Mouse (Mus musculus) intestine, embryonic 14.5 days (tissue): ENCODE measurements around the gene Gnao1. TPM values are rescaled to one million over a fixed set of nuclear protein-coding genes. Genes with fewer than 3 reads are reported as not detected.
A peak's percentile ranks its signal among the peaks of the same experiment; 100 is the strongest.

Source experiments
- ATAC-seq: fragments of 200-750 bp; cut with Nextera tagmentation; replicated peaks from 2 replicates; pipeline ENCODE4 v1.8.0; 2017; ENCODE audit warnings: low read depth, moderate number of reproducible peaks, moderate TSS enrichment, moderate library complexity; ENCODE audit not compliant: low FRiP score, low TSS enrichment
- DNase-seq: peaks from one replicate; pipeline ENCODE4 v3.0.0-alpha.2; 2018; ENCODE audit warnings: low spot score
- H3K27ac ChIP-seq: fragments of 300-500 bp; sonication (generic); 2 replicates; pipeline ENCODE4 v1.5.1; 2014; ENCODE audit warnings: low read depth, mild to moderate bottlenecking, control low read depth
- H3K27me3 ChIP-seq: fragments of 300-500 bp; sonication (generic); replicated peaks from 2 replicates; pipeline ENCODE4 v1.6.1; 2014; ENCODE audit warnings: low read length, control low read depth; ENCODE audit not compliant: control insufficient read depth, insufficient read depth
- H3K36me3 ChIP-seq: fragments of 300-500 bp; sonication (generic); 2 replicates; pipeline ENCODE4 v1.6.1; 2014; ENCODE audit warnings: low read length, control low read depth; ENCODE audit not compliant: control insufficient read depth, insufficient read depth
- H3K4me1 ChIP-seq: fragments of 300-500 bp; sonication (generic); replicated peaks from 2 replicates; pipeline ENCODE4 v1.6.1; 2014; ENCODE audit warnings: low read length, control low read depth, mixed read lengths; ENCODE audit not compliant: control insufficient read depth, insufficient read depth
- H3K4me2 ChIP-seq: fragments of 300-500 bp; sonication (generic); 2 replicates; pipeline ENCODE4 v1.6.1; 2014; ENCODE audit warnings: low read length
- H3K4me3 ChIP-seq: fragments of 300-500 bp; sonication (generic); 2 replicates; pipeline ENCODE4 v1.5.1; 2014; ENCODE audit warnings: low read depth, low read length, control low read depth, mixed read lengths
- H3K9ac ChIP-seq: fragments of 300-500 bp; sonication (generic); 2 replicates; pipeline ENCODE4 v1.6.1; 2014; ENCODE audit warnings: mild to moderate bottlenecking, low read length
- H3K9me3 ChIP-seq: fragments of 300-500 bp; sonication (generic); 2 replicates; pipeline ENCODE4 v1.6.1; 2016; ENCODE audit warnings: low read length, control low read depth; ENCODE audit not compliant: control insufficient read depth
- WGBS: fragments of 180-500 bp; shearing (Covaris S2); extraction: QIAGEN DNeasy Blood & Tissue Kit; methylation state at CpG from one replicate; pipeline ENCODE4 v1.1.7; 2014; 5-methylcytosine and 5-hydroxymethylcytosine counted together
- polyA plus RNA-seq: library from polyadenylated mRNA; unstranded; fragments of >200 nt; fragmentation: Nextera tagmentation; extraction: Ambion mirVana; gene quantifications from 2 replicates; pipeline ENCODE4 v1.2.1, GENCODE M21; 2014

The Gnao1 gene
- polyA plus RNA-seq, 1 experiment from 2014 or later: 14.8 TPM

DNA sequence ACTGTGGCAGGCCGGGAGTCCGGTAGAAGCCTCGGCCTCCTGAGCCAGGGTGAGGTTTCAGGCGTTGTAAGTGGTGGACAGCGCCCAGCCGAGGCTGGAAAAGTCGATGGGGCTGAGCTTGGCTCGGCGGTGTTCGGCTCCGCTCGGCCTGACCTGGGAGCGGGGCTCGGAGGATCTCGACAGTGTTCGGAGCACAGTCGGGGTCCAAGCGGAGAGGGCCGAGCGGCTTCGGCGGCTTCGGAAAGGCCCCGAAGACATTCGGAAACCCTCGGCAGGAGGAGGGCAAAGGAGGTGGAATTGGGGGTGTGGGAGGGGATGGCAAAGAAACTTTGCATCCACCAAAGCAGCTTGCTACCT lies 3.6 kb downstream of the Gnao1 start:
- ATAC-seq (peak; percentile 78), DNase-seq (peak; percentile 98)
- Histone ChIP-seq H3K9me3 (no peaks in the 10 kb centered on the region), H3K36me3 (no peaks in the 10 kb centered on the region), H3K27ac (no peak overlapping the region), H3K9ac (no peak overlapping the region), H3K27me3 (peaks cover 18% of the 10 kb centered on the region), H3K4me3 (peak overlapping the region; percentile 59), H3K4me1 (peaks cover 19% of the 10 kb centered on the region), H3K4me2 (peak overlapping the region; percentile 74)
- under 1% methylated on average over 26 of the region's 26 CpGs for WGBS

DNA sequence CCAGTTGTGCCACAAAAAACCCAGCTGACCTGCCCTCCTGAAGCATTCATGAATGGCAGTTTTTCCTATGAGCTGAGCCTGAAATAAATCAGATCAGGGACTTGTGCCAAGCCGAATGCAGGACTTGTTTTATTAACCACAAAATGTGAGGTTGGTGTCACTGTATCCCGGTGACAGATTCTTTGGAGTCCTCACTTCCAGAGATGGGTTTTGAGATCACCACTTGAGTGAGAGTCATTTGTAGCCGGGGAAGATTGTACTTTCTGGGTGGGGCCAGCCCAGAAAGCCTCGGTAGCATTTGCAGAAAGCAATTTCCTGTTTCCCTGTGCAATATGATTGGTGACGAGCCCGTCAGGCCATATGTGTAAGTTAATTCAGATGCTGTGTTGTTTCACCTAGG lies 4.5 kb downstream of the Gnao1 start:
- DNase-seq: no peak
- Histone ChIP-seq H3K9me3 (no peaks in the 10 kb centered on the region), H3K4me1 (peaks cover 19% of the 10 kb centered on the region), H3K4me3 (no peak overlapping the region), H3K27me3 (peaks cover 18% of the 10 kb centered on the region), H3K27ac (no peak overlapping the region), H3K36me3 (no peaks in the 10 kb centered on the region), H3K4me2 (no peak overlapping the region), H3K9ac (no peak overlapping the region)
- ATAC-seq: no peak
- 62% methylated on average over 6 of the region's 6 CpGs for WGBS

DNA sequence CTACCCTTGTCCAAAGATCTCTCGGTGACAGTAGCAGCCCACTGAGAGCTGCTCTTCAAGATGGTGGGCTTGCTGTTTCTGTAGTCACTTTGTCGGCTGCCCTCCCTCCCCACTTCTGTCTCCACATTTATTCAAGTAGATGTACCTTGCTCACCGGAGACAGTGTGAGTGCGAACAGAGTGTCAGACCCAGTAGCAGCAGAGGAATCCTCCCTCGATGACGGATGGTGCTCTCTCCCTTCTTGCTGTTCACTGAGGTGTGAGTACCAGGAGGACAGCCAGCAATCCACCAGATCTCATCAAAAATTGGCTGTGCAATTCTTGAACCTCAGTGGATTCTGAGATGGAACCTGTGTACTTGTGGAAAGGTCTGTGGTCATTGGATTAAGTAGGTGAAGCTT lies 6.5 kb downstream of the Gnao1 start:
- WGBS: 71% methylated on average over 6 of the region's 6 CpGs
- ATAC-seq (no peak), DNase-seq (no peak)
- peaks cover 14% of the 10 kb centered on the region for H3K27me3 ChIP-seq
- peaks cover 15% of the 10 kb centered on the region for H3K4me1 ChIP-seq
- no peaks in the 10 kb centered on the region for H3K36me3 ChIP-seq
- H3K4me3 ChIP-seq: no peak overlapping the region
- H3K9me3 ChIP-seq: no peaks in the 10 kb centered on the region
- no peak overlapping the region for H3K4me2 ChIP-seq
- no peak overlapping the region for H3K27ac ChIP-seq
- no peak overlapping the region for H3K9ac ChIP-seq

DNA sequence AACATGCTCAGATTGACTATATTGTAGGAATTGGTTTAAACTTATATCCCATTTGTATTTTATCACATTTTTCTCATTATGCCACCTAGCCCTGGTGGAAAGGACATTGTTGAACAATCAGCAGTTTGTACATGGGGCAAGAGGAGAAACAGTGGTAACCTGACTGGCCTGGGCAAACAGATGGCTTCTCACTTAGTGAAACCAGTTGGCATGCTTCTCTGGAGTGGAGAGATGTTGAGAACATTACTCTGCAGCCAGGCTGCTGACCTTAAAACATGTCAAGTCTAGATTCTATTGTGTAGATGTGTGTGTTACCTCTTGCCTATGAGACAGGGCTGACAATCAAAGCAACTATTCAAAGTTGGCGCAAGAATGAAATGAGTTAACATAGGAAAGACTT lies 7.6 kb downstream of the Gnao1 start:
- peaks cover 3% of the 10 kb centered on the region; the same call in 1 of the 2 replicates for H3K27me3 ChIP-seq
- 94% methylated on average over 1 of the region's 1 CpGs for WGBS
- H3K4me3 ChIP-seq: no peak overlapping the region
- no peak overlapping the region for H3K27ac ChIP-seq
- no peak overlapping the region for H3K9ac ChIP-seq
- ATAC-seq (no peak), DNase-seq (no peak)
- no peaks in the 10 kb centered on the region for H3K9me3 ChIP-seq
- peaks cover 6% of the 10 kb centered on the region for H3K4me1 ChIP-seq
- no peaks in the 10 kb centered on the region for H3K36me3 ChIP-seq
- no peak overlapping the region for H3K4me2 ChIP-seq

DNA sequence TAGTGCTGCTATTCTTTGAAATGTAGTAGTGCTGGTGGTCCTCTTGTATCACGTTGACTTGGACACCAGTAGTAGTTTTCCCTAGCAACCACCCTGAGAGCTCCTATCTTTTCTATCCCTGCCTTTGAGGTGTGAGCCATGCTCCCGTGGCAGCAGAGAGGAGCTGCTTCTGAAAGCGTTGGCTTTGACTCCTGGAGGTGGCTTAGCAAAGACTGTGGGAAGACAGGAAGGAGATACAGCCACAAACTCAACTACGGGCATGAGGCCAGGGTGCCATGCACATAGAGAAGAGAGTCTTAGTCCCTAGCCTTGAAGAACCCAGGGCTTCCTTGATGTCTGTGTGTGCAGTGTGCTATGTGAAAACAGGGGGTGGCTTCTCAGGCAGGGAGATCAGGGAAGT lies 10.2 kb downstream of the Gnao1 start:
- Histone ChIP-seq H3K9ac (no peak overlapping the region), H3K36me3 (no peaks in the 10 kb centered on the region), H3K27ac (no peak overlapping the region), H3K4me3 (no peak overlapping the region), H3K4me2 (no peak overlapping the region), H3K9me3 (no peaks in the 10 kb centered on the region), H3K4me1 (peaks cover 4% of the 10 kb centered on the region; the same call in 1 of the 2 replicates), H3K27me3 (no peaks in the 10 kb centered on the region)
- 85% methylated on average over 4 of the region's 4 CpGs for WGBS
- ATAC-seq (no peak), DNase-seq (peak; percentile 31)

DNA sequence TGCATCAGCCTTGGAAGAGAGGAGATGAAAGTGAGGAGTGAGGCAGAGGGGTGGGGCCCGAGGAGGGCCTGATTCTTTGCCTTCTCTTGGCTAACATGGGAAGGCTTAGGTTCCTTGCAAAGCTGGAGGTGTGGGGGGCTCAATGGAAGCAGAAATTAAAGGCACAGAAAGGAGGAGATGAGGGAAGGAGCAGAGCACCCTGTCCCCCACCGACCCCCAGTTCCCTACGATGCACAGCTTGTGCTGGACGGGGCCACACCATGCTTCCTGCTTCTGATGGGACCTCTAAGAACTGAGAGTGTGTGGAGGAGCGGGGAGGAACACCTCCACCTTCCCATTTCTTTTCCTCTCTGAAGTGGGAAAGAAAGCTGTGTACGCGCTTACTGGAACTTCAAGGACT lies 11.6 kb downstream of the Gnao1 start:
- WGBS: 93% methylated on average over 7 of the region's 7 CpGs
- ATAC-seq (no peak), DNase-seq (peak; percentile 6)
- Histone ChIP-seq H3K27me3 (no peaks in the 10 kb centered on the region), H3K4me2 (no peak overlapping the region), H3K27ac (no peak overlapping the region), H3K9me3 (no peaks in the 10 kb centered on the region), H3K9ac (no peak overlapping the region), H3K36me3 (no peaks in the 10 kb centered on the region), H3K4me1 (peaks cover 4% of the 10 kb centered on the region; the same call in 1 of the 2 replicates), H3K4me3 (no peak overlapping the region)

DNA sequence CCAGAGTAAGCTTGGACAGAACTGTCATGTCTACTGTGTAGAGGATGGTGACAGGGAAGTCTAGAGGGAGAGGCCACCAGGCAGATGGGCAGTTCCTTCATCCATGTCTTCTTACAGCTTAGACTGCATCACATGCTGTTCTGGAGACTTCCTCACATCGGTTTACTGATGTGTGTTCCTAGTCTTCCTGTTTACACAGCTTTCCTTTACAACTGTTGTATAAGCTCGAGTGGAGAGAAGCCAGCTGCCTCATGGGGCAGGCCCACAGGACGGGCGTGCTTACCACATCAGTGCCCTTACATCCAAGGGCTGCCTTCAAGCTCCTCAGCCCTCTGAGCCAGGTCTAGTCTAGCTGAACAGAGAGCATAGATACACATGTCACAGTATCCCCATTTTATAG lies 15.6 kb downstream of the Gnao1 start:
- H3K4me2 ChIP-seq: no peak overlapping the region
- H3K4me3 ChIP-seq: no peak overlapping the region
- H3K27me3 ChIP-seq: no peaks in the 10 kb centered on the region
- peaks cover 9% of the 10 kb centered on the region for H3K4me1 ChIP-seq
- H3K36me3 ChIP-seq: no peaks in the 10 kb centered on the region
- no peaks in the 10 kb centered on the region for H3K9me3 ChIP-seq
- no peak for ATAC-seq
- no peak overlapping the region for H3K27ac ChIP-seq
- 31% methylated on average over 4 of the region's 4 CpGs for WGBS
- H3K9ac ChIP-seq: no peak overlapping the region
- DNase-seq: no peak

DNA sequence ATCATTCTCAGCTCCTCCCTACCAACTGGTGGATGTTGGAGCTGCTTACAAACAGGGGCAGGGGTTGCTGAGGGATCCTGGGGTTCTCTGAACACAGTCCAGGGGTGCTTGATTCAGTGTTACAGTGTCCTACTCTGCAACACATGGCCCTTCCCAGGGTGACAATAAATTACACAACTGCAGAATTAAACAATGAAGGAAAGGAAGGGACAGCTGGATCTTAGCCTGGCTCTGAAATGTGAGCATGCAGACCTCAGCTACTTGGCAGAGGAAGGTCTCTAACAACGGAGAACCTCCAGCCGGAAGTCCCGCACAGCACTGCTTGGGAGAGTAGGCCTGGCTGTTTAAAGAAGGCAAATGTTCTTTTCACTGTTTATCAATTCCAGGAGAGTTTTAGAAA lies 20.9 kb downstream of the Gnao1 start:
- peak overlapping the region; percentile 80 for H3K27ac ChIP-seq
- H3K4me2 ChIP-seq: no peak overlapping the region
- peaks cover 18% of the 10 kb centered on the region for H3K4me1 ChIP-seq
- no peaks in the 10 kb centered on the region for H3K27me3 ChIP-seq
- DNase-seq (no peak), ATAC-seq (0 out of 2 replicates have a peak, but pooled peaks have one; percentile 55)
- H3K4me3 ChIP-seq: no peak overlapping the region
- H3K36me3 ChIP-seq: no peaks in the 10 kb centered on the region
- H3K9ac ChIP-seq: no peak overlapping the region
- 25% methylated on average over 3 of the region's 3 CpGs for WGBS
- no peaks in the 10 kb centered on the region for H3K9me3 ChIP-seq

DNA sequence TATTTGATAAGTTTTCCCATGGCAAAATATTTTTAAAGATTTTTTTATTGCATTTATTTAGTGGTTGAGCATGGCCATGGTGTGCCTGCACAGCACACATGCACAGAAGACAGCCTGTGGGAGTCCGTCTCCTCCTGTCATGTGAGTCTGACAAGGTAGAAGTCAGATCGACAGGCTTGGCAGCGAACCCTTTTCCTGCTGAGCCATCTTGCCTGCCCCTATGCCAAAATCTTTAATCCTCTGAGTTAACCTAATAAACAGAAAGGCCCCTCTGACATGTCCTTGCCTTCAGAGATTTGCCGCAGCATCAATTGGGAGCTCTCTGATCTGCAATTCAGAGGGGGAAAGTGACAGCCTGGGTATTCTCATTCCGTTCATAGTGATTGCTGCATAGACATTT lies 26.0 kb downstream of the Gnao1 start:
- ATAC-seq: no peak
- H3K4me2 ChIP-seq: no peak overlapping the region
- no peaks in the 10 kb centered on the region for H3K27me3 ChIP-seq
- H3K9me3 ChIP-seq: no peaks in the 10 kb centered on the region
- H3K4me3 ChIP-seq: no peak overlapping the region
- H3K4me1 ChIP-seq: peaks cover 8% of the 10 kb centered on the region
- no peak overlapping the region for H3K9ac ChIP-seq
- H3K27ac ChIP-seq: no peak overlapping the region
- H3K36me3 ChIP-seq: no peaks in the 10 kb centered on the region
- no peak for DNase-seq
- 73% methylated on average over 5 of the region's 5 CpGs for WGBS
